9 mouse cellular contexts compared by ENCODE assay signal in genomic region chr15:78547415-78548335, GRCm38 (mm10). TPM values are rescaled to one million over a fixed set of nuclear protein-coding genes. Genes with fewer than 3 reads are reported as not detected.
DNase-seq lines count a peak whose midpoint lies in the region; ATAC-seq lines count a peak whose summit lies in the region.
"Had no signal": no experiment of that assay in that cellular context is flagged by ENCODE, and none has a peak within 500 bp of the region (broad histone marks: within the 10 kb centered on the region; RNA-seq: fewer than 3 reads in every experiment).

No protein-coding gene starts in this region.

- H3K4me2 ChIP-seq in lung, embryonic 16.5 days (ENCODE audit: low read depth, low read length): no peak overlapping the region

- no peaks in the 10 kb centered on the region for H3K36me3 ChIP-seq in heart, embryonic 10.5 days
- H3K36me3 ChIP-seq in lung, embryonic 16.5 days (ENCODE audit: control insufficient read depth, insufficient read depth, low read length): no peaks in the 10 kb centered on the region
- H3K36me3 ChIP-seq: G1E had no signal

- peak overlapping the region; percentile 62; the same call in 1 of the 2 replicates for H3K27ac ChIP-seq in heart, embryonic 10.5 days
- H3K27ac ChIP-seq in lung, embryonic 16.5 days (ENCODE audit: low read length): no peak overlapping the region; the same call in 1 of the 2 replicates

- no peak for ATAC-seq in cerebellum, adult (ENCODE audit: insufficient number of reproducible peaks, low FRiP score, low TSS enrichment)
- ATAC-seq in lung, embryonic 16.5 days (ENCODE audit: low read depth): peak; percentile 41; the same call in 1 of the 2 replicates

- peak; percentile 53 to 58 for DNase-seq in cerebellum, adult 18-20 months
- peak; percentile 62 for DNase-seq in ovary, adult 18-20 months (ENCODE audit: low spot score)
- DNase-seq in ovary, postnatal 14 days (ENCODE audit: low spot score): no peak
- DNase-seq in heart, embryonic 10.5 days (ENCODE audit: low spot score): no peak
- DNase-seq in c-Kit-positive CD71-positive TER-119-positive erythroid progenitor cells, embryonic 14.5 days (ENCODE audit: low spot score): no peak
- no peak for DNase-seq in left cerebral cortex, adult 8-10 months (ENCODE audit: low spot score in 2 of 2)

- no peak overlapping the region for H3K4me3 ChIP-seq in heart, embryonic 10.5 days
- H3K4me3 ChIP-seq in lung, embryonic 16.5 days (ENCODE audit: low read length): no peak overlapping the region

- H3K9me3 ChIP-seq in heart, embryonic 10.5 days: 0 out of 2 replicates have a peak, but pooled peaks cover 4% of the 10 kb centered on the region
- H3K9me3 ChIP-seq in lung, embryonic 16.5 days (ENCODE audit: control insufficient read depth, low read length): peaks cover 6% of the 10 kb centered on the region; the same call in 1 of the 2 replicates

- H3K4me1 ChIP-seq in heart, embryonic 10.5 days: peaks cover 29% of the 10 kb centered on the region
- H3K4me1 ChIP-seq in lung, embryonic 16.5 days (replicated peaks; ENCODE audit: control insufficient read depth, insufficient read depth, low read length): peaks cover under 1% of the 10 kb centered on the region; the same call in 1 of the 2 replicates

- 44% methylated on average over 5 of the region's 5 CpGs for WGBS in heart, embryonic 10.5 days
- WGBS in lung, embryonic 16.5 days: 35% methylated on average over 5 of the region's 5 CpGs

- H3K9ac ChIP-seq in lung, embryonic 16.5 days (ENCODE audit: low read length): no peak overlapping the region

- H3K27me3 ChIP-seq in heart, embryonic 10.5 days (ENCODE audit: insufficient read depth, poor library complexity, severe bottlenecking): peaks cover 39% of the 10 kb centered on the region
- peaks cover 2% of the 10 kb centered on the region; the same call in 1 of the 2 replicates for H3K27me3 ChIP-seq in lung, embryonic 16.5 days (ENCODE audit: control insufficient read depth, insufficient read depth, low read depth, low read length)

RNA-seq across cellular contexts. Expression of gene Sstr3, which starts 3.2 kb away (rescaled TPM):
- polyA plus RNA-seq in heart, embryonic 10.5 days (2016; fragmentation: Nextera tagmentation; extraction: Ambion mirVana): 0.12 TPM in 1 of 2 replicates, not detected in the other
- polyA plus RNA-seq in lung, embryonic 16.5 days (2015; fragmentation: Nextera tagmentation; extraction: Ambion mirVana): 0.05 TPM in 1 of 2 replicates, not detected in the other
- total RNA-seq in left cerebral cortex, adult 8-10 months (2022): 10 to 100 TPM; 16.2 to 23.4 (median 18.3) TPM
- polyA plus RNA-seq: G1E had no signal

RNA-seq across cellular contexts. Expression of gene C1qtnf6, which starts 16.5 kb away (rescaled TPM):
- polyA plus RNA-seq in heart, embryonic 10.5 days (2016; fragmentation: Nextera tagmentation; extraction: Ambion mirVana): 19.0 and 28.4 TPM in 2 replicates
- 38.1 and 39.5 TPM in 2 replicates for polyA plus RNA-seq in lung, embryonic 16.5 days (2015; fragmentation: Nextera tagmentation; extraction: Ambion mirVana)
- total RNA-seq in left cerebral cortex, adult 8-10 months (2022): 1 to 10 TPM; 1.7 to 4.0 (median 2.0) TPM
- polyA plus RNA-seq: G1E had no signal

RNA-seq across cellular contexts. Expression of gene Rac2, which starts 24.9 kb away (rescaled TPM):
- polyA plus RNA-seq in heart, embryonic 10.5 days (2016; fragmentation: Nextera tagmentation; extraction: Ambion mirVana): 5.9 and 13.0 TPM in 2 replicates
- 23.4 and 39.3 TPM in 2 replicates for polyA plus RNA-seq in lung, embryonic 16.5 days (2015; fragmentation: Nextera tagmentation; extraction: Ambion mirVana)
- 1 to 10 TPM; 1.3 to 8.2 (median 4.9) TPM for total RNA-seq in left cerebral cortex, adult 8-10 months (2022)

RNA-seq across cellular contexts. Expression of gene Cyth4, which starts 49.2 kb away (rescaled TPM):
- polyA plus RNA-seq in heart, embryonic 10.5 days (2016; fragmentation: Nextera tagmentation; extraction: Ambion mirVana): 2.3 and 5.0 TPM in 2 replicates
- polyA plus RNA-seq in lung, embryonic 16.5 days (2015; fragmentation: Nextera tagmentation; extraction: Ambion mirVana): 11.1 and 11.8 TPM in 2 replicates
- 10 to 100 TPM in 3 of 4 experiments, 1 to 10 TPM in 1; 9.1 to 26.0 (median 17.3) TPM for total RNA-seq in left cerebral cortex, adult 8-10 months (2022)

RNA-seq across cellular contexts. Expression of gene Il2rb, which starts 52.6 kb away (rescaled TPM):
- polyA plus RNA-seq in heart, embryonic 10.5 days (2016; fragmentation: Nextera tagmentation; extraction: Ambion mirVana): not detected in 2 replicates
- polyA plus RNA-seq in lung, embryonic 16.5 days (2015; fragmentation: Nextera tagmentation; extraction: Ambion mirVana): 0.39 and 1.2 TPM in 2 replicates
- total RNA-seq in left cerebral cortex, adult 8-10 months (2022): under 1 TPM; 0.26 to 0.94 (median 0.42) TPM
- polyA plus RNA-seq: G1E had no signal

Comparison
In these comparisons a context has a peak if more than half of its experiments do, and no peak if none do; other contexts are left out.
1. DNase-seq: peak in cerebellum, adult 18-20 months (2 of 2) and ovary, adult 18-20 months (single experiment); none in ovary, postnatal 14 days (single experiment), heart, embryonic 10.5 days (single experiment), c-Kit-positive CD71-positive TER-119-positive erythroid progenitor cells, embryonic 14.5 days (single experiment) and left cerebral cortex, adult 8-10 months (0 of 2).